Mouse (Mus musculus) cerebellum, postnatal 10 days (tissue): ENCODE data around the gene Zfp799.
A peak's percentile ranks its signal among the peaks of the same experiment; 100 is the strongest.
"Not testable (repeated sequence)": the region's sequence is repeated elsewhere in the genome, so short reads cannot be mapped to it uniquely, and the experiment has no call there.

Source experiments
- DNase-seq, 2 experiments: peaks; one replicate each; pipeline ENCODE4 v3.0.0; 2021; ENCODE audit warnings: mixed read lengths in 2 of 2

The Zfp799 gene

DNA sequence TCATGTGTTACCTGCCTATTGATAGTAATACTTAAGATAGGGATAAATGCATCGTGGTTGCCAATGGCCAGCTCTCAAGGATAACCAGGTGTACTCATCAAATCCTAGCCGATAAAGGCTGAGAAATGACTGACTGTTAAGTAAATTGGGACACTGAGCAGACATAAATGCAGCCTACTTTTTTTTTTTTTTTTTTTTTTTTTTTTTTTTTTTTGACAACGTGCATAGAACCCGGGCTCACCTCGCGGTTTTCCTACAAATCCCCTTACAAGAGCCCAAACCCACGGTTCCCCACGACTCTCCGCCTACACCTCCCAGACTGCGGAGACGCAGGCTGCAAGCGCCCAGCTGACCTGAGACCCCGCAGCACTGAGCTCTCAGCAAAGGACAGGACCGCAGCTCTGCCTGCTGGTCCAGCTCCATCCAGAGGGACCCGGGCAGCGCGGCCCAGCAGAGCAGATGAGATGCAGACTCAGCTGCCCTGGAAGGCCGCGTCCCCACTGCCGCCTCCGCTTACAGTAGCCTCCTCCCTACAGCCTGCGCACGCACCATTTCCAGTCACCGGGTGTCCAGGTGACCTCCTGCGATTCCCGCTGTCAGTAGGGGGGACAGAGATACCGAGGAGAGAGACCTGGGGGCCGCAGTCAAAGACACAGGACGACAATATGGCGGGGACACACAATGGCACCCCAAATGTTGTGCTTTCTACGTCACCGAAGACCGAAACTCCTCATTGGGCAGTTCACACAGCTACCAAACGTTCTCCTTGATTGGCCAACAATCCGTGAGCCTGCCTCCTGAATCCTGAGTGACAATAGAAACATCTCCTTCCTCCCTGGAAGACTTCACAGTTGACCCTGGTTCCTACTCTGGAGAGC is at the start of gene Zfp799:
Gene Zfp799 (minus strand): TSS at position 722 of the 878 bp plus-strand sequence.
- DNase-seq = peak; percentile 85 to 87

GRCm38 (mm10) chr17:32878773-32879172 is 48.7 kb upstream of the Zfp799 start:
- no peak for DNase-seq

DNA sequence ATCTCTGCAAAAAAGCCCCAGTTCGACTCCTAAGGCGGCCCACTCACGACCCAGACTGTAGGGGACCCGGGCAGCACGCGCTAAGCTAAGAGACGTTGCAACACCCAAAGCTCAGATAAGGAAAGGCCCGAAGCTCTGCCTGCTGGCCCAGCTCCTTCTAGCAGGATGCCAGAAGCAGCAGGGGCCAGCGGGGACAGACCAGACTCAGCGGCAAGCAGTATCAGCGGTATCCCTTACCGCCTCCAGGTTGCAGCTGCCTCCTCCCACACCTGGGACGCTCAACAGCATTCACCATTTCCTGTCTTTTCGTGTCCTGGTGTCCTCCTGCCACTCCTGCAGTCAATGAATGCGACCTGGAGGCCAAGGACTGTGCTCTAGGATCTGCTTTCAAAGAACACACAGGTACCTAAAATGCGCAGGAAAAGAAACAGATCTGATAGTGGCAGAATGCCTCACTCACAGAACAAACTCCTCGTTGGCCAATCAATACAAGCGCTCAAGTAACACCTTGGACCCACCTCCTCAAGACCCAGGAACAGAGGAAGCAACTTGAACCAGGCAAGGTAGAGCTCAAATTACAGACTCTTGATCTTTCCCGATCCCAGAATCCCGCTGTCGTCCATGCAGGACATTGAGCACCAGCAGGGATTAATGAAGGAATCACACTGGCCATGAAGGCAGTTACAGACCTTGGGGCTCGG is 47.6 kb upstream of the Zfp799 start:
- DNase-seq = peak; percentile 9 to 10

GRCm38 (mm10) chr17:32872696-32873095 is 42.6 kb upstream of the Zfp799 start:
- no peak for DNase-seq

DNA sequence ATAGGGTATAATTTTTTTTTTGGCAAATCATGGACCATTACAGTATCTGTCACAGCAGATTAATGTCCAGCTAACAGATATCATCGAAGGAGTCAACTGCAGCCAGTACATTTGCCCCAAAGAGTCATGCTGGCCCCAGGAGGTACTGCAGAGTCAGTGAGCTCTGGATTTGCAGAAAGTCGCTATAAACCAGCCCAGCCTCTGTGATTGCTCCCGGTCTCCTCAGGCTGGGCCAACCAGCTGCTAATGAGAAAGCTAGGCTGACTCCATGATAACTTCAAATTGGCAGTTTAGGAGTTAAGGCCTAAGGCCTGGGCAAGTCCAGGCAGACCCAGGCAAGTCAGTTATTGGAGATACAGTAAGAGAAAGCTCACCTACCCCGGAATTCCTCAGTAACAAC is 42.0 kb upstream of the Zfp799 start:
- DNase-seq = no peak

DNA sequence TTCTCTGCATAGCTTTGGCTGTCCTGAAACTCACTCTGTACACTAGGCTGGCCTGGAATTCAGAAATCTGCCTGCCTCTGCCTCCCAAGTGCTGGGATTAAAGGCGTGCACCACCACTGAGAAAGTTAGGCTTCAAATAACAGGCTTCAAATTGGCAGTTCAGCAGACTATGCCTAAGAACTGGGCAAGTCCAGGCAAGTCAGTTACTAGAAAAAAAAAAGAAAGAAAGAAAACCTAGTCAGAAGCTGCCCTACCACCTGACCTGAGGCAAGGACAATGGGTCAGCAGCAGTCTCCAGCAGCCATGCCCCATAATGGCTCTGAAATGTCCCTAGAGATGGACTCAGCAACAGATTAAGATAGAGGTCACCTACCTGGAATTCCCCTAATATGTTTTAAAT is 41.4 kb upstream of the Zfp799 start:
- no peak for DNase-seq

GRCm38 (mm10) chr17:32867266-32867665 is 37.2 kb upstream of the Zfp799 start:
- not testable (repeated sequence) for DNase-seq

- DNase-seq = not testable (repeated sequence)
Observed at GRCm38 (mm10) chr17:32856713-32857112, 26.7 kb upstream of the Zfp799 start.

DNA sequence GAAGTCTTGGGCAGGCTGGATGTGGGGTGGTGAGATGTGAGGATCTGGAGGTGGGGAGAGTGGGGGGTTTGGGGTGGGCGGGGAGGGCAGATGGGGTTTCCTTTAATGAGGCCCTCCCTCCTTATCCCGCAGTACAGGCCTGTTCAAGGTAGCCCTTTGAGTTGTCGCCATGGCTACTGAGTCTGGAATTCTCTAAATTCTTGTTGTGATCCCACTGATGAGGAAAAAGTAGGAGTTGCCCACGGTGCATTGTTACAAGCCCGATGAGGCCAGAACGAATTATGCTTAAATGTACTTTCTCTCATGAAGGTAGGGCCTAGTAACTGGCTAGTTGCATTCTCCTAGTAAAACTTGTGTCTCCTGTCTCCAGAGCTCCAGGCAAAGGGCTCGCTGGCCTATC is 21.5 kb upstream of the Zfp799 start:
- DNase-seq = no peak

DNA sequence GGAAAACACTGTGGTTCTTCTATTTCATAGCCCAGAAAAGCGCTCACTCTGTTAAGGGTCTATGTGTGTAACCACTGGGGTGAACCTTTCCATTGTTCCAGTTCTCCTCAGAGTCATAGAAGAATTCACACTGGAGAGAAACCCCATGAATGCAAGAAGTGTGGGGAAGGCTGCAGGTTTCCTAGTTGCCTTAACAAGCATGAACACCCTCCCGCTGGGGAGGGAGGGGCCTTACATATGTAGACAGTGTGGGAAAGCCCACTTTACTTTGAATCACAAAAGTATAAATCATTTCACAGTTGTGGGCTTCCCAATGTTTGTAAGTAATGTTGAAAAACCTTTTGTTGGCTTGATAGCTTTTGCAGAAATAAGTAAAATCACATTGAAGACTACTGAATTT is 11.3 kb upstream of the Zfp799 start:
- DNase-seq = no peak

GRCm38 (mm10) chr17:32839083-32839802 is 9.2 kb upstream of the Zfp799 start:
- no peak for DNase-seq

DNA sequence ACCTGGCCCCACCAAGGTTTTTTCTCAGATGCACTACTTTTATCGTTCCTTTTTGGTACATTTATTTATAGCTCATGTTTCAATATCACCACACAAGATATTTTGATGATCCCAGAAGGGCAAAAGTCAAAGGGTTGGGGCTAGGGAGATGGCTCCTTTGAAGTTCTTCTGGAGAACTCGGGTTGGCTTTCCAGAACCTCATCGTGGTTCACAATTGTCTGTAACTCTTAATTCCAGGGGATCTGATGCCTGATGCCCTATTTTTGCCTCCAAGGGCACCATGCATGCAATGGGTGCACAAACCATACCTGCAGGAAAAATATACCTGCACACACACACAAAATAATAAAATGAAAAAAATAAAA is 339 bp upstream of the Zfp799 start:
- DNase-seq = no peak

GRCm38 (mm10) chr17:32816074-32816784 is 13.8 kb downstream of the Zfp799 start:
- DNase-seq = no peak

- no peak for DNase-seq
Observed at GRCm38 (mm10) chr17:32814136-32814535, 15.9 kb downstream of the Zfp799 start.

- DNase-seq = no peak
Observed at GRCm38 (mm10) chr17:32810648-32811047, 19.4 kb downstream of the Zfp799 start.

DNA sequence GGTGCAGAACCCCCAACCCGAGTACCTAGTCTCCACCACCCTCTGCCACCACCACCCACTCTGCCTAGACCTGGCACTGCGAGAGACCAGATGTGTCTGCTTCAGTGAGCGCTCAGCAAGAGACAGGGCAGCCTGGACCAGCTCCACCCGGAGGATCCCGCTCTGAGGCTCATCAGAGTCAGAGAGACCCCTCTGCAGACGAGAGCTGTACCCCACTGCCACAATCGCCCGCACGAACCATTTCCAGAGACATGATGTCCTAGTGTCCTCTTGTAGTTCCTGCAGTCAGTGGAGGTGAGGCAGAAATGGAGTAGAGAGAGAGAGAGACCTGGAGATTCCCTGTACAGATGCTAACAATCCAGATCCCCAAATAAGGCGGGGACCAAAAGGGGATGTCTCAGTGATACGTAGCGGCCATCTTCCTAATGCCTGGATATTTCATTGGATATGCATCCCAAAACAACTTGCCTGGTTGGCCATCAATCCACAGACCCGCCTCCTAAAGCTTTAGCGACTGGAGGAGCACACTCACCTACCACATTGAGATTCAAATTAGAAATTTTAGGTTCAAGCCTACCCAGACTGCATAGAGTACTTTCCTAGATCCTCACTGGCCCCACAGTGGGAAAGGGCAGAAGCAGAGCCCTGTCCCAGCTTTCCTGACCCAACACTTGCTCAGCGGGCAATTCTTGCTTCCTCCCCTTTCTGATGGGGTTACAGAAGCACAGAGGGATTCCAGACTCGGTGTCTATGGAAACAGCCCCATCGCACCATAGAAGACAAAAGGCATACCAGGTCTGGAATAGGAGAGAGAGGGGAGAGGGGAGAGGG is 20.3 kb downstream of the Zfp799 start, which contains the start of gene Zfp811:
Gene Zfp811 (minus strand): TSS at position 388 of the 831 bp plus-strand sequence.
- peak; percentile 79 for DNase-seq

- DNase-seq = peak in 1 of 2 experiments; percentile 38
Observed at GRCm38 (mm10) chr17:32808921-32809320, 21.1 kb downstream of the Zfp799 start.

DNA sequence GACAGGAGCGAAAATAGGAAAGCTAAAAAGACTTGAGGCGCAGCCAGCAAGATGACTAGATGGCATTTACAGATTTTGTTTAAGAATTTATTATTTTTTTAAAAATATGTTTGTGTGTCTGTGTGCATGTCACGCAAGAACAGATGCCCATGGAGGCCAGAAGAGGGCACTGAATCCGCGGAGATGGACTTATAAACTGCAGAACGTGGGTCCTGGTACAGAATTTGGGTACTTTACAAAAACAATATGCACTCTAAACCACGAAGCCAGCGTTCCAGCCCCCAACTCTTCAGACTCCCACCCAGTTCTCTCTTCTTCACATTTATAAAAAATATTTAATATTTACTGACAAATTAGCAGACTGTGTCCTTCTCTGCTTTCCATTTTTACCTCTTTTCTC is 40.8 kb downstream of the Zfp799 start:
- DNase-seq = no peak

DNA sequence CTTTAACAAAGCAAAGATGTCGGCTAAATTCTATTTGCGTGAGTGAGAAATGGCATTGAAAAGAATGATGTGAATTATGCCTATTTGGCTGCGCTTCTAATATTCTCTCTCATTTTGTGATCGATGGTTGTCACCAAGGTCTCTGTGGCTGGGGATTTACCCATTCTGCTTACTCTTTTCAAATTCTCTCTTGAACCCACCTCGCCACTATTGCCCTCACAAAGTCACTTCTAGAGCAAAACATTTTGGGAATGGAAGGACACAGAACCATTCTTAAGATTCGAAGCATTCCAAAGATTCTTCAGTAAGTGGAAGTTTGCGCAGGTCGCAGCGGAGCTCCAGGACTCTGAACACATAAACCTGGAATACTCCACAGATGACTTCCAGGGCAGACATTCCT is 41.5 kb downstream of the Zfp799 start:
- no peak for DNase-seq

DNA sequence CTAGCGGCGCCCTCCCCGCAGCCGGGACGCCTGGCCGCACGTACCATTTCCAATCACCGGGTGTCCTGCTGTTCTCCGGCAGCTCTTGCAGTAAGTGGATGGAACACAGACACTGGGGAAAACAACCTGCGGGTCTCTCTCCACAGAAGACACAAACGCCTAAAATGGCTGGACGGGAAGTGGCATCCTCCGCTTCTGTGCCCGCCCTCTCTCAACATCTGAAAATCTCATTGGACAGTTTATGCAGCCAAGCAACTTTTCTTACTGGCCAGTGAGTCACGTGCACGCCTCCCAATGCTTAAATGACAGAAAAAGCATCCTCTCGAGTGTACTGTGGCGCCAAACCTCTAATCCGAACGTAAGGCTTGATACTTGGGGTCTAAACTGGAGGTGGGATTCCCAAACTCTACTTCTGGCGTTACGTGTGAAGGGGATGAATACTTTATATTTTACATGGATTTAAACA is 41.9 kb downstream of the Zfp799 start, which contains the start of gene Zfp871:
Gene Zfp871 (minus strand): TSS at position 194 of the 466 bp plus-strand sequence.
- DNase-seq = peak; percentile 88 to 90

- DNase-seq = no peak
Observed at GRCm38 (mm10) chr17:32787436-32788093, 42.5 kb downstream of the Zfp799 start.
